Mouse (Mus musculus): ENCODE measurements around the gene Rsph6a. TPM values are rescaled to one million over a fixed set of nuclear protein-coding genes. Genes with fewer than 3 reads are reported as not detected.

The Rsph6a gene
- total RNA-seq, 2 experiments from 2014 or later: not detected

DNA sequence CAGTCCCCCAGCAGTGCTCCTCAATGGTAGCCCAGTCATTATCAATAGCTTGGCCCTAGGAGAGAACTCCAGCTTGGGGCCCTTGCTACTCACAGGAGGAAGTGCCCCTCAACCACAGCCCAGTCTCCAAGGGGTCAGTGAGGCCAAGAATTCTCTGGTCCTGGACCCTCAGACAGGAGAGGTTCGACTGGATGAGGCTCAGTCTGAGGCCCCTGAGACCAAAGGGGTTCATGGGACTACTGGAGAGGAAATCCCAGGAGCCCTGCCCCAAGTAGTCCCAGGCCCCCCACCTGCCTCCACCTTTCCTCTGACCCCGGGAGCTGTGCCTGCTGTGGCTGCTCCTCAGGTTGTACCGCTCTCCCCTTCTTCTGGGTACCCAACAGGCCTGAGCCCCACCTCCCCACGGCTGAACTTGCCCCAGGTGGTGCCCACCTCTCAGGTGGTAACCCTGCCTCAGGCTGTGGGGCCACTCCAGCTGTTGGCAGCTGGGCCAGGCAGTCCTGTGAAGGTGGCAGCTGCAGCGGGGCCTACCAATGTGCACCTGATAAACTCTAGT is 42.0 kb downstream of the Rsph6a start:
- DNase-seq: no peak
- intact Hi-C loops (cut with DNase I): no loop called here

DNA sequence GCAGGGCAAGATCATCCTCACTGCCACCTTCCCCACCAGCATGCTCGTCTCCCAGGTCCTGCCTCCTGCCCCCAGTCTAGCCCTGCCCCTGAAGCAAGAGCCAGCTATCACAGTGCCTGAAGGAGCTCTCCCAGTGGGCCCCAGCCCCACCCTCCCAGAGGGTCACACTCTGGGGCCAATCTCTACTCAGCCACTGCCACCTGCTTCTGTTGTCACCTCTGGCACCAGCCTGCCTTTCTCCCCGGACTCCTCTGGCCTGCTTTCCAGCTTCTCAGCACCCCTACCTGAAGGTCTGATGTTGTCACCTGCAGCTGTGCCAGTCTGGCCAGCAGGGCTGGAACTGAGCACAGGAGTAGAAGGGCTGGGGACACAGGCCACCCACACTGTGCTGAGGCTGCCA is 42.7 kb downstream of the Rsph6a start:
- intact Hi-C loops (cut with DNase I): no loop called here
- peak; percentile 55 to 58 for DNase-seq

DNA sequence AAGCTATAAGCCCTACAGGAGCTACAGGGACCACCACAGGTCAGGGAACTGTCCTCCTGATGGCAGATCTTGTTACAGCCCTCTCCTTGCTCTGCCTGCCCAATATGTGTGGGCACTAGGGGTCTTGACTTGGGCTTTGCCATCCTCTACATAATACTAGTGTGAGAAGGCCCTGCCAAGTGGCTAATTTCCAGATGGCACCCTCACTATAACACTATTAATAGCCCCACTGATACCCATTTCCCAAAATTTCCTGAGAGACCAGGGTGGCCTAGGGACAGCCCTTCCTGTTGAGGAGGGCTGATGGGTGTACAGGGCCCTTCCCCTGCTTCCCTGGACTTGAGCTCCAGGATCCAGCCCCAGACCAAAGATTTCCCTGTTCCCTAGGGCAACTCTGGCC is 43.4 kb downstream of the Rsph6a start:
- intact Hi-C loops (cut with DNase I): no loop called here
- peak; percentile 84 to 85 for DNase-seq

DNA sequence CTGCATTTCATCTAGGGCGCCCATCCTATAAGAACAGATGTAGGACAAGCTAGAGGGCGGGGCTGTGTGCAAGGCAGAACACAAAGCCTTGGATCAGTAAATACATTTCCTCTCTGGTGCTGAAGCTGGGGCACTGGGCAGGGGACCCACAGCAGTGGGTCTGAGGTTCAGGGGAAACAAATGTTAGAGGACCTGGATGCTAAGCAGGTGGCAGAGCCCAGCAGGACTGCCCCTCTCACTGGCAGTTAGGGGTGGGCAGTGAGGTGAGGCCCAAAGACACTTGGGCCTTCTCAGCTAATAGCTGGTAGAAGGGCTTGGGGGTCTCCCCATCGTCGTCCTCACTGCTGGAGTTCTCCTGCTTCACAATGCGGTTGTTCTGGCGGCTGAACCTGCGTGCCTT is 44.3 kb downstream of the Rsph6a start:
- intact Hi-C loops (cut with DNase I): no loop called here
- no peak for DNase-seq

DNA sequence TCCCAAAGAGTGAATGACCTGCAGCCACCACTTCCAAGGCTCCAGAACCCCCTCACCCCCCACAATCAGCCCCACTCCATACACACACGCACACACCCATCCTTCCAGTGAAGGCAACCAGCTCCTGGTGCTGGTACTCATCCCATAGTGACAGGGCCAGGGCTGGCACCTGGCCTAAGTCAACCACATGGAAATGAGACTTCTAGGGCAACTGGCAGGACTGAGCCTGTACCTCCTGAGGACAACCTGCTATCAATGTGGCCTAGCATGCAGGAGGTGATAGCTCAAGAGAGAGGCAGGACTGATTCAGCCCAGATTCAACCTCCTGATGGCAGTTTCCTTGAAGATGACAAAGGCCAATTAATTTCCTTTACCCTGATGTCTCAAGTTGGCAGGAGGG is 45.8 kb downstream of the Rsph6a start:
- intact Hi-C loops (cut with DNase I): no loop called here
- no peak for DNase-seq

DNA sequence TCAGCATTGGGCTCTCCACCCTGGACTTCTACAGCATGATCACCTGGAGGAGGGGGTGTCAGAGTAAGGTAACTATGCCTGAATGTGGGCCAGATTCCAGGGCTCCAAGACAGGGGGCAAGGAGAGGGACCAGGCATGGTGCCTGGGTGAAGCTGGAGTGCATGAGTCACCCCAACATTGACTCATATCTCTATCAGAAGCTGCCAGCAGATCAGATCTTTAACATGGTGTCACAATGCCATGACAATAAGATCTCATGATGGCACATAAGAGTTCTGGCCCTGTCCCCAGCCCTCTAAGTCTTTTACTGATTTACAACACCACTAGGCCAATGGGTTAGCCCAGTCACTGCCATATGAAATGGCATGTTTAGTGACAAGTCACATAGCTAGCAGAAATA is 49.3 kb downstream of the Rsph6a start:
- no peak for DNase-seq
- intact Hi-C loops (cut with DNase I): no loop called here

DNA sequence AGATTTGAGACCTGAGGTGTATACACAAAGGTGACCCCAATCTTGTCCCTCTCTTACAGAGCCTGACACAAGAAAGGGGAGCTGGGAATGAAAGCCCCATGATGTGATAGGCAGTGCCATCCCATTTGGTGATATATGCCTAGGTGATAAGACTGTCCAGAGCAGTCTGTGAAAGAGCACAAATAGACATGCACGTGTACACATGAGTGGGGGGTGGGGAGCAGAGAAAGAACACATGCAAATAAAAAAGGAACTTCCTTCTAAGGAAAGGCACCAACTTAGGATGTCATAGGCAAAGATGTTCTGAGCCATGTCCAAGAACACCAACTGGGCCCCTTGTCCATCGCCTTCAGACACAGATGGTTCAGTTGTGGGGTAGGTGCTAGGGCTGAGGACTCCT is 50.0 kb downstream of the Rsph6a start:
- DNase-seq: no peak
- intact Hi-C loops (cut with DNase I): no loop called here

DNA sequence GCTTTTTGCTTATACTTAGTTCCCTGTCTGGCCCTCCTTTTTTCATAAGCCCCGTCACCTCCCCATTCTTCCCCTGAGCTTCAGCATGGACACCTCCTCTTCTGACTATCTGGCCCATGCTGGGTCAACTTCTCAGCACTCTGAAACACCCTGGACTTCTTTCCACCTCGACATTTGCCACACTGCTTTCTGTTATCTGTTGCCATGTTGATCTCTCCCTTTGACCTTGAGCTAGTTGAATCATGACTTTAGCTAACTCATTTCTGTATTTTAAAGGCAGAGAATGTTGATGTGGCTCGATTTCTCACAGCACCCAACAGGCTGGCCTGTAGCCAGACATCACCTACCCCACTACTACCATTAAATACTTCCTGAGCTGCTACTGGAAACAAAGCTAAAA is 52.9 kb downstream of the Rsph6a start:
- DNase-seq: no peak
- intact Hi-C loops (cut with DNase I): no loop called here

DNA sequence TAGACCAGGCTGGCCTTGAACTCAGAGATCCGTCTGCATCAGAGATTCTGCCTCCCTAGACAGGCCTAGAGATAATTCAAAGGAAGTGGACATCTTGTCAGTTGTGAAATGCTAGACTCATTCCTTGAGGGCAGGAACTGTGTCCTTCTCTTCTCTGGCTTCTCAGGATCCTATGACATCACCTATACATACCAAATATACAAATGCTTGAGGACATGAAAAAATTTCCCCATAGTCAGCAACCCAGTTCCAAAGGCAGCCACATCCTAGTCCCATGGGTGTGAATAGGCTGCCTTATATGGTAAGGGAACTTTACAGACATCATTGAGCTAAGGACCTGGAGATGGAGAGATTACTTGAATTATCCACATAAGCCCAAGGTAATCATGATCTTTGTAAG is 55.1 kb downstream of the Rsph6a start:
- DNase-seq: no peak
- intact Hi-C loops (cut with DNase I): no loop called here

DNA sequence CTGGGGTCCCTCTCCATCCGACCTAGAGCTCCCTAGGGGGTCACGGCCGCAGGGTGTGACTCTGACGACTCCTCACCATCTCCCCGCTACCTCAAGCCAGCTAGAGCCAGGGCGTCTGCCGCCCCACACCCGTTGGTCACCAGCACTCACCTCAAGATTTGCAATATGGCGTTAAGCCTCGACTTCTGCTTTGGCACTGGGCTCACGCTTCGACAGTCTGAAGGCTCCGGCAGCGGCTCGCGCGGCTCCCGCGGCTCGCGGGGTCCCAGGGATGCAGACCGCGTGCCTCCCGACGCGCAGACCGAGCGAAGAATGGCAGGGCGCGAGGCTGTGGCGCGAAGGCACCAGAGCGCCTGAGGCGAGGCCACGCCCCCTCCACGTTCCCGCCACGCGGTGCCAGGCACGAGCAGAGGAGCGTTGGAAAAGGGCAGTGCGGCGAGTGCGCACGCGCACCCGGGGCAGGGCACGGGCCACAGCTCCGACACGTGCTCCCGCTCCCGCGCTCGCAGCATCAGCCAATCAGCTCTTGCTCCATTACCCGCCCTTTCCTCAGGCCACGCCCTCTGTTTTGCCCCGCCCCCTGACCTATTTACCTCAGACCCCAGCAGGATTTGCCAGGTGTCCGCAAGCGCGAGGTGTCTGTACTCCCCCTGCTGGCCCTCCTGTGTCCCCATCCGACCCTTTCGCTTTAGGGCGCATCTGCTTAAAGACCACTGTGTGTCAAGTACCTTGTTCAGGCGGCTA is 63.7 kb downstream of the Rsph6a start, which contains the start of gene Gm4969:
Gene Gm4969, minus strand, starts transcription at position 341 of the 744 bp plus-strand sequence.
- DNase-seq: peak; percentile 43 to 65
- intact Hi-C loops (cut with DNase I): no loop called here

DNA sequence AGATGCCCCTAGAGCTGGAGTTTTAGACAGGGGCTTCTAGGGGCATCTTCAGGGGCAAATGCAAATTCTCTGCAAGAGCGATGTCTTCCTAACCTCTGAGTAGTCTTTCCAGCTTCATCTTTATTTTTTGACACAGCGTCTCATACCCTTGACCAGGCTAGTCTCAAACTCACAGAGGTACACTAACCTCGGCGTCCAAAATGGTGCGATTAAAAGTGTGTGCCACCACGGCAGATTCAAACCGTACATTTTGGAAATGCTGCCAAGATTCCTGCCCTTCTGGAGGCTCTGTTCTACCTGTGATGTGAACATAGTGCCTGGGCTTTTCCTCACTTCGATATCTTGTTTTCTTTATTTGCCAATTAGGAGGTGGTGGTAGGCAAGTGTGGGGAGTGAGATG is 64.6 kb downstream of the Rsph6a start:
- DNase-seq: peak in 1 of 2 experiments; percentile 26

DNA sequence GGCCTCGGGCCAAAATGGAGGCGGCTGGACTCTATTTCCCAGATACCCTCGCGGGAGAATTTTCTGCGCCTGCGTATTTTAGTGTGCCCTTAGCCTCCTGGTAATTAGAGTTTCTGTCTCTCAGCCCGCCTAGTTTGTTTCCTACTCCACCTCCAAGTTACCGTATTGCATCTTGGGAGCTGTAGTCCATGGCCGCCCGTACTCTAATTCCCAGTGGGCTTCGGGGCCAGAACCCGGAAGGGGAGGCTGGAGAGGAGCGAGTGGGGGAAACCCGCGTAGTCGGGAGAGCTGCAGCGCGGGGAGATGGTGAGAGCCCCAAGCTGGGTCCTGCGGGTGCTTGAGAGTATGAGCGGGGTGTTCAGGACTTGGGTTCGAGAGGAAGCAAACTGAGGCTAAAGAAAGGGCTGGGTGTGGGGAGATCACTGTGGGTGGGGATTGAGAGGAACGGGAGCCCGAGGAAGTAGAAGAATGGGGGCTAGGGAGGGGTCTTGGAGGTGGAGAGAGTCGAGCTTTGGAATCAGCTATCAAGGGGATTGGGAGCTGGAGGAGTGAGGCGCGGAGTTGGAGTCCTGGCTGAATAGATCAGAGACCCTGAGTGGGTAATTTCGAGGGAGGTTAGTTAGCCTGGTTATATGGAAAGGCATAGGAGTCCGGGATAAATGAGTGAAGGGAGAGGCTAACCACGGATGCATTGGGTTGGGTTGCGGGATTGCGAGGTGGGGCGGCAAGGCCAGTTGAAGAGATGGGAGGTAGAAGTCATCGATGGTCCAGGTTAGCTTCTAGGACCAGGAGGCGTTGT is 65.3 kb downstream of the Rsph6a start, which contains the start of gene Fbxo46:
Gene Fbxo46, plus strand, starts transcription at position 229 of the 799 bp plus-strand sequence.
- peak; percentile 97 to 98 for DNase-seq
- intact Hi-C loops (cut with DNase I): no loop called here

More for the DNA sequence above, 64.6 kb downstream of the Rsph6a start:
- intact Hi-C loops (cut with DNase I): no loop called here

DNA sequence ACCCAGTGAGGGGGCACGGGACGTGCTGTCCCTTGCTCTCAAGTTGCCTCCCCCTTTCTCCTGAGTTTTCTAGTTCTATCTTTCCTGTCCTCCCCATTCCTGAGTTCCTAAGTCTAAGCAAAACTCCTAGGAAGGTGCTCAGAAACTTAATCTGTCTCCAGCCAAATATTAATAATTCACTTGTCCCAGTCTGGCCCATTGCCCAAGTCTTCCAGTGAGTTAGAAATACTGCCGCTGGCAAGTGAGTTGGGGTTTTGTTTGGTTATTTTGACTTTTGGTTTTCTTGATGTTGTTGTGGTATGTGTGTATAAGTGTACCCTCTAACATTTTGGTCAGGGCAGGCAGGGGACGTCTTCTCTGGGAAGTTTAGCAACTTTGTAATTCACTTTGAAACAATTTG is 67.2 kb downstream of the Rsph6a start:
- no peak for DNase-seq
- intact Hi-C loops (cut with DNase I): no loop called here

Small RNA genes lying within 50 kb of the gene (microRNA-seq; reads per million reads assigned to microRNA genes)
- 4.0 to 7.3 reads per million in 2 experiments for gene Mir3100

Other genes starting within 250 kb of the Rsph6a start
- gene Psg17, start 233.1 kb upstream of the Rsph6a start, total RNA-seq (2021): not detected
- gene Mill2, start 214.7 kb upstream of the Rsph6a start, total RNA-seq (2021): 1 to 10 TPM; 5.1 to 5.5 TPM
- 1 to 10 TPM; 2.0 to 2.8 TPM for gene Pglyrp1, start 183.4 kb upstream of the Rsph6a start, total RNA-seq (2021)
- gene Ccdc61, start 144.3 kb upstream of the Rsph6a start, total RNA-seq (2021): 10 to 100 TPM in 1 of 2 experiments, 1 to 10 TPM in 1; 9.5 to 11.5 TPM
- gene Nova2, start 128.8 kb upstream of the Rsph6a start, total RNA-seq (2021): 10 to 100 TPM in 1 of 2 experiments, 1 to 10 TPM in 1; 9.9 to 10.1 TPM
- not detected for gene Nanos2, start 67.3 kb upstream of the Rsph6a start, total RNA-seq (2021)
- 1 to 10 TPM; 1.7 to 2.4 TPM for gene Mypop, start 63.4 kb upstream of the Rsph6a start, total RNA-seq (2021)
- gene Irf2bp1, start 50.6 kb upstream of the Rsph6a start, total RNA-seq (2021): 10 to 100 TPM; 24.5 to 29.5 TPM
- gene Foxa3, start 31.2 kb upstream of the Rsph6a start, total RNA-seq (2021): not detected
- gene Sympk, start 30.3 kb upstream of the Rsph6a start, total RNA-seq (2021): 10 to 100 TPM; 58.3 to 60.9 TPM
- 10 to 100 TPM; 48.4 to 50.7 TPM for gene Dmwd, start 21.5 kb downstream of the Rsph6a start, total RNA-seq (2021)
- gene Dmpk, start 29.2 kb downstream of the Rsph6a start, total RNA-seq (2021): 100 to 1,000 TPM; 288 to 299 TPM
- 10 to 100 TPM in 1 of 2 experiments, 1 to 10 TPM in 1; 7.9 to 11.2 TPM for gene Six5, start 39.9 kb downstream of the Rsph6a start, total RNA-seq (2021)
- gene Gm4969, start 63.7 kb downstream of the Rsph6a start, total RNA-seq (2021): under 1 TPM; 0.07 to 0.19 TPM
- 1 to 10 TPM; 5.5 to 7.6 TPM for gene Fbxo46, start 65.2 kb downstream of the Rsph6a start, total RNA-seq (2021)
- 1 to 10 TPM; 6.4 to 8.2 TPM for gene Qpctl, start 94.6 kb downstream of the Rsph6a start, total RNA-seq (2021)
- gene Snrpd2, start 95.0 kb downstream of the Rsph6a start, total RNA-seq (2021): 10 to 100 TPM; 77.1 to 81.0 TPM
- gene Gipr, start 111.4 kb downstream of the Rsph6a start, total RNA-seq (2021): under 1 TPM; 0.50 to 0.69 TPM
- gene Eml2, start 121.7 kb downstream of the Rsph6a start, total RNA-seq (2021): 10 to 100 TPM; 47.8 to 56.5 TPM
- gene Gpr4, start 157.8 kb downstream of the Rsph6a start, total RNA-seq (2021): 10 to 100 TPM; 11.4 to 11.8 TPM
- 10 to 100 TPM; 53.4 to 57.7 TPM for gene Opa3, start 173.6 kb downstream of the Rsph6a start, total RNA-seq (2021)
- 10 to 100 TPM; 84.0 to 98.6 TPM for gene Vasp, start 217.1 kb downstream of the Rsph6a start, total RNA-seq (2021)
- under 1 TPM in 1 of 2 experiments, not detected in 1; 0.67 TPM for gene Ppm1n, start 225.4 kb downstream of the Rsph6a start, total RNA-seq (2021)
- 10 to 100 TPM; 67.9 to 82.8 TPM for gene Rtn2, start 227.9 kb downstream of the Rsph6a start, total RNA-seq (2021)

Data from heart, postnatal 10 days (tissue).